9 mouse cellular contexts compared by ENCODE assay signal in genomic region chr5:141691482-141691975, GRCm38 (mm10).
DNase-seq lines count a peak whose midpoint lies in the region; ATAC-seq and TF ChIP-seq lines count a peak whose summit lies in the region.
"Had no signal": no experiment of that assay in that cellular context is flagged by ENCODE, and none has a peak within 500 bp of the region (broad histone marks: within the 10 kb centered on the region; RNA-seq: fewer than 3 reads in every experiment).

No protein-coding gene starts in this region.

- H3K9ac ChIP-seq in hindbrain, embryonic 15.5 days: no peak overlapping the region
- H3K9ac ChIP-seq in hindbrain, embryonic 11.5 days (ENCODE audit: low read depth, low read length): no peak overlapping the region
- H3K9ac ChIP-seq in heart, postnatal 0 days (replicated peaks; ENCODE audit: low read depth, low read length): no peak overlapping the region
- H3K9ac ChIP-seq in lung, embryonic 15.5 days: no peak overlapping the region
- H3K9ac ChIP-seq: liver, embryonic 14.5 days had no signal

- H3K9me3 ChIP-seq in hindbrain, embryonic 15.5 days: no peaks in the 10 kb centered on the region
- no peaks in the 10 kb centered on the region for H3K9me3 ChIP-seq in hindbrain, embryonic 11.5 days (ENCODE audit: control insufficient read depth, low read length)
- H3K9me3 ChIP-seq in heart, postnatal 0 days (replicated peaks; ENCODE audit: control insufficient read depth, low read length): no peaks in the 10 kb centered on the region
- no peaks in the 10 kb centered on the region for H3K9me3 ChIP-seq in lung, embryonic 15.5 days

- no peaks in the 10 kb centered on the region for H3K27me3 ChIP-seq in hindbrain, embryonic 15.5 days
- H3K27me3 ChIP-seq in hindbrain, embryonic 11.5 days (ENCODE audit: control insufficient read depth, insufficient read depth, low read length): no peaks in the 10 kb centered on the region
- no peaks in the 10 kb centered on the region for H3K27me3 ChIP-seq in cerebellum, adult 2 months (ENCODE audit: control insufficient read depth, insufficient read depth, low read length)
- H3K27me3 ChIP-seq in heart, postnatal 0 days (ENCODE audit: control insufficient read depth, insufficient read depth, low read length): no peaks in the 10 kb centered on the region
- H3K27me3 ChIP-seq in lung, embryonic 15.5 days: no peaks in the 10 kb centered on the region

- no peak overlapping the region for H3K4me2 ChIP-seq in hindbrain, embryonic 15.5 days
- H3K4me2 ChIP-seq in hindbrain, embryonic 11.5 days (replicated peaks; ENCODE audit: low read depth, low read length): no peak overlapping the region
- no peak overlapping the region for H3K4me2 ChIP-seq in heart, postnatal 0 days (ENCODE audit: low read depth, low read length)
- H3K4me2 ChIP-seq in lung, embryonic 15.5 days: no peak overlapping the region

- WGBS in hindbrain, embryonic 15.5 days: 65% methylated on average over 7 of the region's 7 CpGs
- WGBS in hindbrain, embryonic 11.5 days: 91% methylated on average over 7 of the region's 7 CpGs
- 16% methylated on average over 7 of the region's 7 CpGs for WGBS in cerebellum, adult 2 months
- 22% methylated on average over 7 of the region's 7 CpGs for WGBS in heart, postnatal 0 days
- 45% methylated on average over 7 of the region's 7 CpGs for WGBS in lung, embryonic 15.5 days

- TF ChIP-seq EP300 in heart, postnatal 0 days (IDR thresholded peaks at IDR 0.05; ENCODE audit: low read depth): no peak

- H3K4me3 ChIP-seq in hindbrain, embryonic 15.5 days: no peak overlapping the region
- no peak overlapping the region for H3K4me3 ChIP-seq in hindbrain, embryonic 11.5 days (ENCODE audit: low read depth, low read length)
- H3K4me3 ChIP-seq in cerebellum, adult 2 months (replicated peaks; ENCODE audit: insufficient read depth, low read depth, low read length): no peak overlapping the region
- H3K4me3 ChIP-seq in heart, postnatal 0 days (ENCODE audit: low read depth, low read length): no peak overlapping the region
- H3K4me3 ChIP-seq in lung, embryonic 15.5 days: no peak overlapping the region

- TF ChIP-seq CTCF in cerebellum, adult 2 months (IDR thresholded peaks at IDR 0.05; ENCODE audit: borderline replicate concordance, insufficient read depth, low read depth, low read length): no peak
- no peak for TF ChIP-seq CTCF in heart, postnatal 0 days (IDR thresholded peaks at IDR 0.05; ENCODE audit: low read depth)

- peaks cover 23% of the 10 kb centered on the region; the same call in 1 of the 2 replicates for H3K4me1 ChIP-seq in hindbrain, embryonic 15.5 days (replicated peaks)
- 0 out of 2 replicates have a peak, but pooled peaks cover 2% of the 10 kb centered on the region for H3K4me1 ChIP-seq in hindbrain, embryonic 11.5 days (replicated peaks; ENCODE audit: control insufficient read depth, insufficient read depth, low read length)
- H3K4me1 ChIP-seq in cerebellum, adult 2 months (ENCODE audit: control insufficient read depth, insufficient read depth, low read length): peaks cover 17% of the 10 kb centered on the region
- peaks cover 24% of the 10 kb centered on the region for H3K4me1 ChIP-seq in heart, postnatal 0 days (ENCODE audit: control insufficient read depth, insufficient read depth)
- H3K4me1 ChIP-seq in lung, embryonic 15.5 days: 0 out of 2 replicates have a peak, but pooled peaks cover 5% of the 10 kb centered on the region

- no peak for TF ChIP-seq POLR2A in cerebellum, adult 2 months (IDR thresholded peaks at IDR 0.05; ENCODE audit: borderline replicate concordance, insufficient read depth, low read length)

- H3K36me3 ChIP-seq in hindbrain, embryonic 15.5 days: no peaks in the 10 kb centered on the region
- H3K36me3 ChIP-seq in hindbrain, embryonic 11.5 days (ENCODE audit: control insufficient read depth, insufficient read depth, low read length): no peaks in the 10 kb centered on the region
- H3K36me3 ChIP-seq in heart, postnatal 0 days (replicated peaks; ENCODE audit: control insufficient read depth, insufficient read depth, low read length): no peaks in the 10 kb centered on the region
- no peaks in the 10 kb centered on the region for H3K36me3 ChIP-seq in lung, embryonic 15.5 days

- peak; percentile 57; the same call in 1 of the 2 replicates for ATAC-seq in hindbrain, embryonic 15.5 days (ENCODE audit: low FRiP score, low read depth)
- no peak for ATAC-seq in hindbrain, embryonic 11.5 days (ENCODE audit: low FRiP score)
- peak; percentile 67 for ATAC-seq in heart, postnatal 0 days (ENCODE audit: insufficient read depth, low read depth)
- peak; percentile 65; the same call in 1 of the 2 replicates for ATAC-seq in lung, embryonic 15.5 days (ENCODE audit: borderline replicate concordance, extremely low read depth, low FRiP score, low TSS enrichment)

- DNase-seq in hindbrain, embryonic 11.5 days (ENCODE audit: low spot score): no peak
- peak; percentile 79 to 90 for DNase-seq in cerebellum, adult 2 months
- DNase-seq in heart, postnatal 0 days (ENCODE audit: low spot score): peak; percentile 51
- DNase-seq in left cerebral cortex, adult 9 months (ENCODE audit: low spot score in 2 of 2): no peak
- DNase-seq in embryo, embryonic 11 days: no peak
- no peak for DNase-seq in right cerebral cortex, postnatal 4 days

- H3K27ac ChIP-seq in hindbrain, embryonic 15.5 days (replicated peaks): no peak overlapping the region
- no peak overlapping the region for H3K27ac ChIP-seq in hindbrain, embryonic 11.5 days (ENCODE audit: low read depth, low read length)
- no peak overlapping the region for H3K27ac ChIP-seq in cerebellum, adult 2 months (ENCODE audit: insufficient read depth, low read length)
- H3K27ac ChIP-seq in heart, postnatal 0 days (ENCODE audit: low read depth): peak overlapping the region; percentile 57; the same call in 1 of the 2 replicates
- no peak overlapping the region for H3K27ac ChIP-seq in lung, embryonic 15.5 days
- H3K27ac ChIP-seq: liver, embryonic 14.5 days had no signal

Comparison
In these comparisons a context has a peak if more than half of its experiments do, and no peak if none do; other contexts are left out.
1. DNase-seq: peak in cerebellum, adult 2 months (2 of 2) and heart, postnatal 0 days (single experiment); none in hindbrain, embryonic 11.5 days (single experiment), left cerebral cortex, adult 9 months (0 of 2), embryo, embryonic 11 days (single experiment) and right cerebral cortex, postnatal 4 days (single experiment).